Mouse (Mus musculus) heart, embryonic 12.5 days (tissue): Measurements from ENCODE around the gene Rngtt. TPM values are rescaled to one million over a fixed set of nuclear protein-coding genes. Genes with fewer than 3 reads are reported as not detected.
A peak's percentile ranks its signal among the peaks of the same experiment; 100 is the strongest.

Experiments used
- ATAC-seq: fragments of 200-750 bp; cut with Nextera tagmentation; 2 replicates; pipeline ENCODE4 v1.8.0; 2017; ENCODE audit warnings: moderate TSS enrichment, moderate library complexity; ENCODE audit not compliant: insufficient number of reproducible peaks, low FRiP score
- H3K27ac ChIP-seq: fragments of 300-500 bp; sonication (generic); 2 replicates; pipeline ENCODE4 v1.5.1; 2016; ENCODE audit warnings: mild to moderate bottlenecking, moderate library complexity; ENCODE audit not compliant: poor library complexity, severe bottlenecking
- H3K27me3 ChIP-seq: fragments of 300-500 bp; sonication (generic); replicated peaks from 2 replicates; pipeline ENCODE4 v1.6.1; 2016; ENCODE audit warnings: mild to moderate bottlenecking, moderate library complexity
- H3K36me3 ChIP-seq: fragments of 300-500 bp; sonication (generic); 2 replicates; pipeline ENCODE4 v1.6.1; 2016; ENCODE audit warnings: mild to moderate bottlenecking, moderate library complexity
- H3K4me1 ChIP-seq: fragments of 300-500 bp; sonication (generic); replicated peaks from 2 replicates; pipeline ENCODE4 v1.6.1; 2016; ENCODE audit warnings: mild to moderate bottlenecking
- H3K4me2 ChIP-seq: fragments of 300-500 bp; sonication (generic); 2 replicates; pipeline ENCODE4 v1.6.1; 2016; ENCODE audit warnings: mild to moderate bottlenecking, moderate library complexity
- H3K4me3 ChIP-seq: fragments of 300-500 bp; sonication (generic); 2 replicates; pipeline ENCODE4 v1.5.1; 2016; ENCODE audit warnings: mild to moderate bottlenecking
- H3K9ac ChIP-seq: fragments of 300-500 bp; sonication (generic); 2 replicates; pipeline ENCODE4 v1.6.1; 2016; ENCODE audit warnings: mild to moderate bottlenecking, moderate library complexity
- H3K9me3 ChIP-seq: fragments of 300-500 bp; sonication (generic); replicated peaks from 2 replicates; pipeline ENCODE4 v1.6.1; 2016; ENCODE audit warnings: mild to moderate bottlenecking, moderate library complexity
- WGBS: fragments of 180-500 bp; shearing (Covaris S2); methylation state at CpG from one replicate; pipeline ENCODE4 v1.1.7; 2016; 5-methylcytosine and 5-hydroxymethylcytosine counted together
- polyA plus RNA-seq: library from polyadenylated mRNA; unstranded; fragments of >200 nt; fragmentation: Nextera tagmentation; extraction: Ambion mirVana; gene quantifications from 2 replicates; pipeline ENCODE4 v1.2.1, GENCODE M21; 2016

The Rngtt gene
- polyA plus RNA-seq, 1 experiment from 2014 or later = 21.7 TPM

- H3K9ac ChIP-seq = no peak overlapping the region
- H3K27ac ChIP-seq = no peak overlapping the region
- H3K36me3 ChIP-seq = peaks cover 10% of the 10 kb centered on the region; the same call in 1 of the 2 replicates
- H3K27me3 ChIP-seq = no peaks in the 10 kb centered on the region
- no peak overlapping the region for H3K4me3 ChIP-seq
- H3K9me3 ChIP-seq = no peaks in the 10 kb centered on the region
- no peaks in the 10 kb centered on the region for H3K4me1 ChIP-seq
- ATAC-seq = no peak
- H3K4me2 ChIP-seq = no peak overlapping the region
Measured at GRCm38 (mm10) chr4:33390660-33391059, 80.5 kb downstream of the Rngtt start.

DNA sequence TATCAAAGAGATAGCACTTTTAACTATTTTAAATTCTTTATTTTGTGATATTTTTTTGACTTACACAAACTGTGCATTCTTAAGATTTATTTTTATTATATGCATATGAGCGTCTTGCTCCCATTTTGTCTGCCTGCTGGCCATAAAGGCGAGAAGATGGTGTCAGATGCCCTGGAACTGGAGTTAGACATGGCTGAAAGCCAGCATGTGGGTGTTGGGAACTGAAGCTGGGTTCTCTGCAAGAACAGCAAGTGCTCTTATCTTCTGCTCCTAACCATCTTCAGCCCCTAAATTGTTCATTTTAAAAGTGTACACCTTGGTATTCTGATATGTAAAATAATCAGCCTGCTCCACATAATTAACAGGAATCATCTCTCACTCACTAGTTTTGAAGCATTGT, 83.3 kb downstream of the Rngtt start:
- Histone ChIP-seq H3K27me3 (no peaks in the 10 kb centered on the region), H3K36me3 (peaks cover 3% of the 10 kb centered on the region; the same call in 1 of the 2 replicates), H3K9me3 (no peaks in the 10 kb centered on the region), H3K9ac (no peak overlapping the region), H3K4me3 (no peak overlapping the region), H3K4me2 (no peak overlapping the region), H3K27ac (no peak overlapping the region), H3K4me1 (no peaks in the 10 kb centered on the region)
- ATAC-seq = no peak
- 86% methylated on average over 2 of the region's 2 CpGs for WGBS

DNA sequence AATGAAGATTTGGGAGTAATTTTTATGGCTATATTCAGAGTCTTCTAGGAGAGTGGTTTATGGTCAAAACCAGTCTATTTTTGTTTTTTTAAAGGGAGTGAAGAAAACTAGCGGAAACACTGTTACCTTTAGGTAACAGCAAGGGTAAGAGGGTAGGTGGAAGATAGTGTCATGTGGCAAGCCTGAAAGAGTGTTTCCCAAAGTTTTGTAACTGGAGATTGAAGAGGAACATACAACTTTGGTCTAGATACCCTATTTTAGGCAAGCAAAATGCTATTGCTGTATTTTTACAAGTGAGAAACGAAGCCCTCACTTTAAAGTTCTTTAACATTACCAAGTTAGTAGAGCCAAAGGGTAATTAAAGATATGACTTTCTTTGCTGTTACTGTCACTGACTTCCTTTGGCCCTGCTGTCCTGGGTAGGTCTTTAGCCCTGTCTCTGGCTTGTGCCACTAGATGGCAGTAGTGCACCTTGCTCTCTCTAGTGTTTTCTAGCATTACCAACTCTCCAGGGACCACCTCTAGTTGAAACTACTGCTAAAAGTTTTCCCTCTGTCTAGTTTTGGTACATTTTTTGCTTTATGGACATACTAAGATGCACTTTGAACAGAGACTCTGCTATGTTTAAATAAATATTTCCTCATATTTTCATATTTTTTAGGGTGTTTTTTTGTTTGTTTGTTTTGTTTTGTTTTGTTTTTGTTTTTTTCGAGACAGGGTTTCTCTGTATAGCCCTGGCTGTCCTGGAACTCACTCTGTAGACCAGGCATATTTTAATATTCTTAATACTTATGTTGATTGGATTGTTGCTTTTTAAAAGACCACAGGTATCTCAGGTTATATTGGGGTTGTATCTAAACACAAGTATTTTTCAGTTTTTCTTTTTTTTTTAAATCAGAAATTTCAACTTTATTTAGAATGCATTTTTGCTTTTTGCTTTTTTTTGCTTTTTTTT, 86.4 kb downstream of the Rngtt start:
- 45% methylated on average over 3 of the region's 3 CpGs for WGBS
- 0 out of 2 replicates have a peak, but pooled peaks have one; percentile 75 for ATAC-seq

DNA sequence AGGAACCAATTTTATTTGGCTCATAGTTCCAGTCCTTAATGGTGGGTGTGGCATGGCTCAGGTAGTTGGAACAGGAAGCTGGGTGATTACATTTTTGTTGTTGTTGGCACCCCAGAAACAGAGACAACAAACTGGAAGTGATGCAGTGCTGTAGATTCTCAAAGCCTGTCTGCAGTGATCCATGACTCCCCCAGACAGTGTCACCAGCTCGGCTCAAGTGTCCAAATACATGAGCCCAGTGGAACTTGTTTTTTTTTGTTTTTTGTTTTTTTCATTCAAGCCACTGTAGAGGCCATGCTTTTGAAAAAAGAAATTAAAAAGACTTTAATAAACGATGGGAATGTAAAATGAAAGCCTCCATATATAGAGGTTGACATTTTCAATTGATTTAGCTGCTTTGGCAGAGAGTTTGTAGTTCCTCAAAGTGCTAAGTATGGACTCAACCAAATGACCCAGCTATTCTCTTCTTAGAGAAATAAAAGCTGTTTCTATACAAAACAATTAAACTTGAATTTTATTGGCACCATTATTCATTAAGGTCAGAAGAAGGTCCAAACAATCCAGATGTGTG, 95.7 kb downstream of the Rngtt start:
- Histone ChIP-seq H3K4me1 (no peaks in the 10 kb centered on the region), H3K27ac (no peak overlapping the region), H3K36me3 (no peaks in the 10 kb centered on the region), H3K9ac (no peak overlapping the region), H3K4me3 (no peak overlapping the region), H3K4me2 (no peak overlapping the region), H3K9me3 (no peaks in the 10 kb centered on the region), H3K27me3 (no peaks in the 10 kb centered on the region)
- ATAC-seq = no peak
- WGBS = 72% methylated on average over 2 of the region's 2 CpGs

More for the DNA sequence above, 86.4 kb downstream of the Rngtt start:
- H3K27ac ChIP-seq = no peak overlapping the region
- no peaks in the 10 kb centered on the region for H3K9me3 ChIP-seq
- H3K4me2 ChIP-seq = no peak overlapping the region
- H3K4me3 ChIP-seq = no peak overlapping the region
- H3K27me3 ChIP-seq = no peaks in the 10 kb centered on the region
- no peak overlapping the region for H3K9ac ChIP-seq
- H3K4me1 ChIP-seq = no peaks in the 10 kb centered on the region
- peaks cover 3% of the 10 kb centered on the region; the same call in 1 of the 2 replicates for H3K36me3 ChIP-seq

- Histone ChIP-seq H3K27me3 (no peaks in the 10 kb centered on the region), H3K9ac (no peak overlapping the region), H3K9me3 (no peaks in the 10 kb centered on the region), H3K27ac (no peak overlapping the region), H3K4me1 (no peaks in the 10 kb centered on the region), H3K4me3 (no peak overlapping the region), H3K36me3 (no peaks in the 10 kb centered on the region), H3K4me2 (no peak overlapping the region)
- no peak for ATAC-seq
- 86% methylated on average over 4 of the region's 4 CpGs for WGBS
Measured at GRCm38 (mm10) chr4:33413791-33414190, 103.7 kb downstream of the Rngtt start.

DNA sequence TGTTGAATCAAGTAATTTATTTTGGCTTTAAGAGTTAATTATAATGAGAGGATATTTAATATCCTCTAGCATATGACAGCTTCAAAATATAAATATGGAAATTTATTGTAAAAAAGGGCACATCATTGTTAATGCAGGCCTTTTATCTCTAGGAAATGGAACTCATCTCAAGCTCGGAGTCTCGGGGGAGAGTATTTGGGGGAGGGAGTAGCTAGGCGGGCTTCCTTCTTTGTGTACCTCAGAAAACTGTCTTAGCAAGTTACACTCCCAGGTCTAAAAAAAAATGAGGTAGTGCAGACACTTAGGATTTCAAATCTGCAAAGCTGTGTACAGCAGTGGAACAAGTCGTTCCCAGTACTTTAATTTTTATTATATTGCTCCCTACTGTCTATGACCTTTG, 104.7 kb downstream of the Rngtt start:
- Histone ChIP-seq H3K36me3 (no peaks in the 10 kb centered on the region), H3K9me3 (no peaks in the 10 kb centered on the region), H3K4me2 (no peak overlapping the region), H3K4me3 (no peak overlapping the region), H3K4me1 (no peaks in the 10 kb centered on the region), H3K9ac (no peak overlapping the region), H3K27me3 (no peaks in the 10 kb centered on the region), H3K27ac (no peak overlapping the region)
- no peak for ATAC-seq
- 68% methylated on average over 4 of the region's 4 CpGs for WGBS

DNA sequence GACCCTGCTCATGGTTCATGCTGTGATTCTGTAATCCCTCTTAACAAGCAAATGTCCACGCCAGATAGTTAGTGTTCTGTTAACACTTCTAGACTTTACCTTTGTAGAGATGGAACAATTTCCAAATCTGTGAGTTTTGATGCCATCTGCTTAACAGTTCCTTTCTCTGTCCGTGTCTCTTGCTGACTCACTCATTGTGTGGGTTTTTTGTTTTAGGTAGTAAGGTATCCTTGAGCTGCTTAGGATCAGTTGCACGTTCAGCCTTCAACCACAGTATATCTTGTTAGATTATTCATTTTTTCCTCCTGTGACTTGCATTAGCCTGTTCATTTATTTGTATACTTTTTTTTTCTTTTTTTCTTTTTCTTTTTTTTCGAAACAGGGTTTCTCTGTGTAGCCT, 107.3 kb downstream of the Rngtt start:
- no peak overlapping the region for H3K27ac ChIP-seq
- no peaks in the 10 kb centered on the region for H3K27me3 ChIP-seq
- H3K9me3 ChIP-seq = no peaks in the 10 kb centered on the region
- no peak overlapping the region for H3K4me2 ChIP-seq
- ATAC-seq = no peak
- H3K36me3 ChIP-seq = no peaks in the 10 kb centered on the region
- 87% methylated on average over 4 of the region's 4 CpGs for WGBS
- no peaks in the 10 kb centered on the region for H3K4me1 ChIP-seq
- H3K4me3 ChIP-seq = no peak overlapping the region
- no peak overlapping the region for H3K9ac ChIP-seq

GRCm38 (mm10) chr4:33419644-33420043, 109.5 kb downstream of the Rngtt start:
- no peaks in the 10 kb centered on the region for H3K9me3 ChIP-seq
- H3K4me3 ChIP-seq = no peak overlapping the region
- no peaks in the 10 kb centered on the region for H3K27me3 ChIP-seq
- ATAC-seq = no peak
- 0 out of 2 replicates have a peak, but pooled peaks cover 3% of the 10 kb centered on the region for H3K36me3 ChIP-seq
- WGBS = 93% methylated on average over 1 of the region's 1 CpGs
- H3K4me1 ChIP-seq = no peaks in the 10 kb centered on the region
- H3K9ac ChIP-seq = no peak overlapping the region
- H3K27ac ChIP-seq = no peak overlapping the region
- H3K4me2 ChIP-seq = no peak overlapping the region

GRCm38 (mm10) chr4:33428856-33429255, 118.7 kb downstream of the Rngtt start:
- no peak overlapping the region for H3K27ac ChIP-seq
- no peaks in the 10 kb centered on the region for H3K4me1 ChIP-seq
- WGBS = 50% methylated on average over 4 of the region's 4 CpGs
- no peak overlapping the region for H3K4me2 ChIP-seq
- no peaks in the 10 kb centered on the region for H3K27me3 ChIP-seq
- 0 out of 2 replicates have a peak, but pooled peaks cover under 1% of the 10 kb centered on the region for H3K36me3 ChIP-seq
- no peak overlapping the region for H3K4me3 ChIP-seq
- no peaks in the 10 kb centered on the region for H3K9me3 ChIP-seq
- no peak for ATAC-seq
- H3K9ac ChIP-seq = no peak overlapping the region

DNA sequence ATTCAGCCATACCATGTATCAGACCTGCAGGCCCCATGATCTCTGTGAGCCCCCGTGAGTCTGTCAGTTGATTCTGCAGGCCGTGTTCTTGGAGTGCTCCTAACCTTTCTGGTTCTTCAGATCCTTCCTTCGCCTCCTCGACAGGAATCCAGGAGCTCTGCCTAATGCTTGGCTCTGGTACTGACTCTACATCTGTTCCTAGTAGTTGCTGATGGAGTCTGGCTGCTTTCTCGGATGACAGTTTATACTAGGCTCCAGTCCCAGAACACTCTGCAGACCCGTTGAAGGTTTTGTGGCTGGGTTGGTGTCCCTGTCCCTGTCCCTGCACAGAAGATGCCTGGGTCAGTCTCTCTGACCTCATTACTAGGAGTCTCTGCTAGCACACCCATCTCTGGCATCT, 131.8 kb downstream of the Rngtt start:
- Histone ChIP-seq H3K9ac (no peak overlapping the region), H3K36me3 (0 out of 2 replicates have a peak, but pooled peaks cover 3% of the 10 kb centered on the region), H3K27me3 (no peaks in the 10 kb centered on the region), H3K9me3 (no peaks in the 10 kb centered on the region), H3K27ac (no peak overlapping the region), H3K4me1 (0 out of 2 replicates have a peak, but pooled peaks cover 4% of the 10 kb centered on the region), H3K4me3 (no peak overlapping the region), H3K4me2 (no peak overlapping the region)
- ATAC-seq = no peak
- WGBS = 86% methylated on average over 6 of the region's 6 CpGs

- no peak overlapping the region for H3K9ac ChIP-seq
- no peak overlapping the region for H3K27ac ChIP-seq
- H3K4me3 ChIP-seq = no peak overlapping the region
- ATAC-seq = no peak
- H3K4me2 ChIP-seq = no peak overlapping the region
- H3K9me3 ChIP-seq = no peaks in the 10 kb centered on the region
- peaks cover 6% of the 10 kb centered on the region; the same call in 1 of the 2 replicates for H3K36me3 ChIP-seq
- H3K27me3 ChIP-seq = no peaks in the 10 kb centered on the region
- peaks cover 6% of the 10 kb centered on the region; the same call in 1 of the 2 replicates for H3K4me1 ChIP-seq
- 87% methylated on average over 3 of the region's 3 CpGs for WGBS
Measured at GRCm38 (mm10) chr4:33446265-33446664, 136.2 kb downstream of the Rngtt start.
